ENCODE assay signal across 8 mouse cellular contexts in genomic region chr11:80385055-80385454, GRCm38 (mm10). TPM values are rescaled to one million over a fixed set of nuclear protein-coding genes. Genes with fewer than 3 reads are reported as not detected.
DNase-seq lines count a peak whose midpoint lies in the region; ATAC-seq and TF ChIP-seq lines count a peak whose summit lies in the region.

No protein-coding gene starts in this region.

- ATAC-seq in kidney, postnatal 0 days (replicated peaks; ENCODE audit: low FRiP score, low read depth) = no peak
- ATAC-seq in embryonic facial prominence, embryonic 14.5 days (ENCODE audit: low read depth) = no peak
- ATAC-seq in intestine, embryonic 15.5 days = no peak

- H3K27ac ChIP-seq in kidney, postnatal 0 days = no peak overlapping the region
- H3K27ac ChIP-seq in embryonic facial prominence, embryonic 14.5 days (replicated peaks; ENCODE audit: low read depth, low read length) = no peak overlapping the region
- no peak overlapping the region for H3K27ac ChIP-seq in intestine, embryonic 15.5 days

- no peak for DNase-seq in kidney, postnatal 0 days (ENCODE audit: low spot score)
- no peak for DNase-seq in kidney, postnatal 4 days
- no peak for DNase-seq in embryonic facial prominence, embryonic 14.5 days (ENCODE audit: low spot score)
- DNase-seq in MN1 (ENCODE audit: low spot score) = no peak
- no peak for DNase-seq in T-cell, adult 2 months (ENCODE audit: low spot score)
- DNase-seq in gastrocnemius, postnatal 10 days = no peak

- TF ChIP-seq POLR2A in myocyte (IDR thresholded peaks at IDR 0.05; ENCODE audit: insufficient read length, low read depth) = no peak

- H3K27me3 ChIP-seq in kidney, postnatal 0 days (ENCODE audit: insufficient read depth, low read length) = no peaks in the 10 kb centered on the region
- H3K27me3 ChIP-seq in embryonic facial prominence, embryonic 14.5 days (replicated peaks; ENCODE audit: control insufficient read depth, insufficient read depth, low read length) = no peaks in the 10 kb centered on the region
- no peaks in the 10 kb centered on the region for H3K27me3 ChIP-seq in intestine, embryonic 15.5 days (replicated peaks)
- H3K27me3 ChIP-seq in myocyte (ENCODE audit: control insufficient read depth, insufficient read depth, insufficient read length) = no peaks in the 10 kb centered on the region

- peak overlapping the region; percentile 58 for H3K9ac ChIP-seq in kidney, postnatal 0 days (ENCODE audit: low read depth, low read length)
- H3K9ac ChIP-seq in embryonic facial prominence, embryonic 14.5 days (ENCODE audit: low read depth, low read length) = peak overlapping the region; percentile 99
- H3K9ac ChIP-seq in intestine, embryonic 15.5 days = peak overlapping the region; percentile 53

- H3K79me2 ChIP-seq in myocyte (ENCODE audit: control insufficient read depth, insufficient read depth) = peaks cover 70% of the 10 kb centered on the region

- peak overlapping the region; percentile 67 for H3K4me2 ChIP-seq in kidney, postnatal 0 days (ENCODE audit: low read length)
- peak overlapping the region; percentile 96 for H3K4me2 ChIP-seq in embryonic facial prominence, embryonic 14.5 days (ENCODE audit: low read depth, low read length)
- H3K4me2 ChIP-seq in intestine, embryonic 15.5 days (replicated peaks) = peak overlapping the region; percentile 80
- peak overlapping the region; percentile 96 for H3K4me2 ChIP-seq in myocyte (ENCODE audit: low read depth)

- H3K9me3 ChIP-seq in kidney, postnatal 0 days (replicated peaks; ENCODE audit: low read length) = no peaks in the 10 kb centered on the region
- H3K9me3 ChIP-seq in embryonic facial prominence, embryonic 14.5 days (ENCODE audit: control insufficient read depth, low read length) = no peaks in the 10 kb centered on the region
- H3K9me3 ChIP-seq in intestine, embryonic 15.5 days = no peaks in the 10 kb centered on the region

- peaks cover 20% of the 10 kb centered on the region for H3K36me3 ChIP-seq in kidney, postnatal 0 days (ENCODE audit: insufficient read depth, low read length)
- peaks cover 55% of the 10 kb centered on the region for H3K36me3 ChIP-seq in embryonic facial prominence, embryonic 14.5 days (ENCODE audit: control insufficient read depth, insufficient read depth, low read length)
- H3K36me3 ChIP-seq in intestine, embryonic 15.5 days = peaks cover 9% of the 10 kb centered on the region; the same call in 1 of the 2 replicates
- peaks cover 43% of the 10 kb centered on the region for H3K36me3 ChIP-seq in myocyte (ENCODE audit: control insufficient read depth, insufficient read depth)

- 32% methylated on average over 4 of the region's 4 CpGs for WGBS in kidney, postnatal 0 days
- WGBS in embryonic facial prominence, embryonic 14.5 days = 36% methylated on average over 4 of the region's 4 CpGs
- 41% methylated on average over 4 of the region's 4 CpGs for WGBS in intestine, embryonic 15.5 days

- no peak overlapping the region for H3ac ChIP-seq in myocyte (ENCODE audit: control insufficient read depth, insufficient read length)

- peak overlapping the region; percentile 80 for H3K4me3 ChIP-seq in kidney, postnatal 0 days (replicated peaks; ENCODE audit: low read depth, low read length)
- H3K4me3 ChIP-seq in embryonic facial prominence, embryonic 14.5 days (ENCODE audit: low read depth, low read length) = peak overlapping the region; percentile 98
- peak overlapping the region; percentile 87 for H3K4me3 ChIP-seq in intestine, embryonic 15.5 days (replicated peaks)
- peak overlapping the region; percentile 99 for H3K4me3 ChIP-seq in myocyte

- no peak for TF ChIP-seq CTCF in kidney, postnatal 0 days (IDR thresholded peaks at IDR 0.05; ENCODE audit: low read depth)

- H3K4me1 ChIP-seq in kidney, postnatal 0 days (replicated peaks; ENCODE audit: insufficient read depth, low read length) = peaks cover 15% of the 10 kb centered on the region; the same call in 1 of the 2 replicates
- H3K4me1 ChIP-seq in embryonic facial prominence, embryonic 14.5 days (ENCODE audit: control insufficient read depth, insufficient read depth, low read length) = peaks cover 26% of the 10 kb centered on the region
- peaks cover 8% of the 10 kb centered on the region; the same call in 1 of the 2 replicates for H3K4me1 ChIP-seq in intestine, embryonic 15.5 days (replicated peaks)

TF ChIP-seq in myocyte, 11 proteins besides CTCF, POLR2A, EP300 and RAD21:
- TF ChIP-seq USF1 (IDR thresholded peaks at IDR 0.05; ENCODE audit: low read depth) (no peak), TCF12 (IDR thresholded peaks at IDR 0.05; ENCODE audit: insufficient read depth, poor library complexity, severe bottlenecking) (no peak), POLR2AphosphoS2 (IDR thresholded peaks at IDR 0.05; ENCODE audit: insufficient read length, low read depth) (peak; percentile 7), MAX (IDR thresholded peaks at IDR 0.05; ENCODE audit: low read depth) (no peak), MYOD1 (IDR thresholded peaks at IDR 0.05; ENCODE audit: control insufficient read depth in 1 of 3, insufficient read length in 2 of 3, low read depth in 2 of 3) (no peak)

RNA-seq across cellular contexts. Expression of gene Zfp207, which starts 2.0 kb away (rescaled TPM):
- polyA plus RNA-seq in kidney, postnatal 0 days (2015; fragmentation: Nextera tagmentation; extraction: Ambion mirVana) = 199 and 201 TPM in 2 replicates
- 214 and 225 TPM in 2 replicates for polyA plus RNA-seq in embryonic facial prominence, embryonic 14.5 days (2014; fragmentation: Nextera tagmentation; extraction: Ambion mirVana)
- polyA plus RNA-seq in intestine, embryonic 15.5 days (2015; fragmentation: Nextera tagmentation; extraction: Ambion mirVana) = 177 and 197 TPM in 2 replicates
- polyA plus RNA-seq in myocyte (2012; fragmentation: generic; extraction: Trizol) = 65.6 TPM
- total RNA-seq in gastrocnemius, postnatal 10 days (2021) = 10 to 100 TPM; 68.8 to 91.9 TPM

RNA-seq across cellular contexts. Expression of gene 5730455P16Rik, which starts 7.2 kb away (rescaled TPM):
- 17.1 and 18.2 TPM in 2 replicates for polyA plus RNA-seq in kidney, postnatal 0 days (2015; fragmentation: Nextera tagmentation; extraction: Ambion mirVana)
- 20.8 and 26.7 TPM in 2 replicates for polyA plus RNA-seq in embryonic facial prominence, embryonic 14.5 days (2014; fragmentation: Nextera tagmentation; extraction: Ambion mirVana)
- 15.7 and 18.4 TPM in 2 replicates for polyA plus RNA-seq in intestine, embryonic 15.5 days (2015; fragmentation: Nextera tagmentation; extraction: Ambion mirVana)
- polyA plus RNA-seq in myocyte (2012; fragmentation: generic; extraction: Trizol) = 7.0 TPM
- total RNA-seq in gastrocnemius, postnatal 10 days (2021) = 10 to 100 TPM; 25.5 to 25.9 TPM

RNA-seq across cellular contexts. Expression of gene Psmd11, which starts 43.4 kb away (rescaled TPM):
- 249 and 281 TPM in 2 replicates for polyA plus RNA-seq in kidney, postnatal 0 days (2015; fragmentation: Nextera tagmentation; extraction: Ambion mirVana)
- polyA plus RNA-seq in embryonic facial prominence, embryonic 14.5 days (2014; fragmentation: Nextera tagmentation; extraction: Ambion mirVana) = 264 and 294 TPM in 2 replicates
- polyA plus RNA-seq in intestine, embryonic 15.5 days (2015; fragmentation: Nextera tagmentation; extraction: Ambion mirVana) = 269 and 297 TPM in 2 replicates
- polyA plus RNA-seq in myocyte (2012; fragmentation: generic; extraction: Trizol) = 74.9 TPM
- total RNA-seq in gastrocnemius, postnatal 10 days (2021) = 100 to 1,000 TPM; 121 to 126 TPM
